Mouse (Mus musculus) hindbrain, embryonic 10.5 days (tissue): ENCODE results near the gene R3hdm1. TPM values are rescaled to one million over a fixed set of nuclear protein-coding genes. Genes with fewer than 3 reads are reported as not detected.
A peak's percentile ranks its signal among the peaks of the same experiment; 100 is the strongest.

Experiments
- DNase-seq: peaks from one replicate; pipeline ENCODE4 v3.0.0-alpha.2; 2017; ENCODE audit warnings: low spot score
- H3K27ac ChIP-seq: fragments of 300-500 bp; sonication (generic); 2 replicates; pipeline ENCODE4 v1.5.1; 2016; ENCODE audit warnings: mild to moderate bottlenecking, moderate library complexity
- H3K27me3 ChIP-seq: fragments of 300-500 bp; sonication (generic); 2 replicates; pipeline ENCODE4 v1.6.1; 2016; ENCODE audit warnings: mild to moderate bottlenecking; ENCODE audit not compliant: poor library complexity, insufficient read depth, severe bottlenecking
- H3K36me3 ChIP-seq: fragments of 300-500 bp; sonication (generic); 2 replicates; pipeline ENCODE4 v1.6.1; 2016; ENCODE audit warnings: mild to moderate bottlenecking, moderate library complexity
- H3K4me1 ChIP-seq: fragments of 300-500 bp; sonication (generic); replicated peaks from 2 replicates; pipeline ENCODE4 v1.6.1; 2016; ENCODE audit warnings: mild to moderate bottlenecking
- H3K4me3 ChIP-seq: fragments of 300-500 bp; sonication (generic); 2 replicates; pipeline ENCODE4 v1.5.1; 2016; ENCODE audit warnings: mild to moderate bottlenecking, moderate library complexity
- H3K9me3 ChIP-seq: fragments of 300-500 bp; sonication (generic); 2 replicates; pipeline ENCODE4 v1.6.1; 2016; ENCODE audit warnings: mild to moderate bottlenecking, moderate library complexity
- WGBS: fragments of 180-500 bp; shearing (Covaris S2); methylation state at CpG from one replicate; pipeline ENCODE4 v1.1.7; 2016; 5-methylcytosine and 5-hydroxymethylcytosine counted together
- microRNA counts: library from miRNA; unstranded; fragments of <30 nt; microRNA quantifications from one replicate; lab custom pipeline; 2017
- polyA plus RNA-seq: library from polyadenylated mRNA; unstranded; fragments of >200 nt; fragmentation: Nextera tagmentation; extraction: Ambion mirVana; gene quantifications from 2 replicates; pipeline ENCODE4 v1.2.1, GENCODE M21; 2016

Gene R3hdm1
- polyA plus RNA-seq, 1 experiment from 2014 or later, result 79.0 TPM

DNA sequence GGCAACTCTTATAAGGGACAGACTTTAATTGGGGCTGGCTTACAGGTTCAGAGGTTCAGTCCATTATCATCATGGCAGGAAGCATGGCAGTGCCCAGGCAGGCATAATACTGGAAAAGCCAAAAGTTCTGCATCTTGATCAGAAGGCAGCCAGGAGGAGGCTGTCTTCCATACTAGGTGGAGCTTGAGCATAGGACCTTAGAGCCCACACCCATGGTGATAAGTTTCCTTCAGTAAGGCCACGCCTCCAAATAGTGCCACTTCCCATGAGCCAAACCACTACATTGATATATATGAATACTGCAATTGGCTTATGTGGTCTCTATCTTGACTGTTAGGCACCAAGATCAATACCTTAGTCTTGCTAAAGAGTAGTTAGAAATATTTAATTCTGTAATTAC lies 172.8 kb downstream of the R3hdm1 start:
- H3K27ac ChIP-seq, result no peak overlapping the region
- DNase-seq, result no peak
- H3K36me3 ChIP-seq, result peaks cover 98% of the 10 kb centered on the region
- H3K27me3 ChIP-seq, result no peaks in the 10 kb centered on the region
- 88% methylated on average over 1 of the region's 1 CpGs for WGBS
- no peaks in the 10 kb centered on the region for H3K4me1 ChIP-seq
- no peak overlapping the region for H3K4me3 ChIP-seq
- no peaks in the 10 kb centered on the region for H3K9me3 ChIP-seq

DNA sequence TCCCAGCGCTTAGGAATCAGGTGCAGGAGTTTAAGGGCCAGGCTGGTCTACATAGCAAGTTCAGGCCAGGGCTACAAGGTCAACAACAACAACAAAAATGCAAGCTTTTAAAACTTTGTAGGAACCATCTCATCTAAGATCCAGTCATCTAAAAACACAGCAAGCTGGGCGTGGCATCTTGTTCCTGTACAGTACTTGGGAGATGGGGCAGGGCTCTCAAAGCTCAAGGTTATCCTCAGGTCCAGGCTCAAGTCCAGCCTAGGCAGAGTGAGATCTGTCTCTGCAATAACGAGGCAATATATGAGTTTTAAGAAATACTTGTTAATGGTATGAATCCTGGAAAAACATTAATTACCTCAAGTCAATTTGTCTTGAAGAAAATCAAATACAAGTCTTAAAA lies 175.5 kb downstream of the R3hdm1 start:
- Histone ChIP-seq H3K9me3 (no peaks in the 10 kb centered on the region), H3K27ac (no peak overlapping the region), H3K4me1 (no peaks in the 10 kb centered on the region), H3K4me3 (no peak overlapping the region), H3K36me3 (peaks cover 96% of the 10 kb centered on the region), H3K27me3 (no peaks in the 10 kb centered on the region)
- WGBS, result 91% methylated on average over 3 of the region's 3 CpGs
- no peak for DNase-seq

- no peaks in the 10 kb centered on the region for H3K4me1 ChIP-seq
- H3K27me3 ChIP-seq, result no peaks in the 10 kb centered on the region
- WGBS, result 92% methylated on average over 3 of the region's 3 CpGs
- no peak for DNase-seq
- H3K4me3 ChIP-seq, result no peak overlapping the region
- H3K9me3 ChIP-seq, result no peaks in the 10 kb centered on the region
- peaks cover 90% of the 10 kb centered on the region for H3K36me3 ChIP-seq
- H3K27ac ChIP-seq, result no peak overlapping the region
Observed at GRCm38 (mm10) chr1:128281753-128282152, 178.7 kb downstream of the R3hdm1 start.

DNA sequence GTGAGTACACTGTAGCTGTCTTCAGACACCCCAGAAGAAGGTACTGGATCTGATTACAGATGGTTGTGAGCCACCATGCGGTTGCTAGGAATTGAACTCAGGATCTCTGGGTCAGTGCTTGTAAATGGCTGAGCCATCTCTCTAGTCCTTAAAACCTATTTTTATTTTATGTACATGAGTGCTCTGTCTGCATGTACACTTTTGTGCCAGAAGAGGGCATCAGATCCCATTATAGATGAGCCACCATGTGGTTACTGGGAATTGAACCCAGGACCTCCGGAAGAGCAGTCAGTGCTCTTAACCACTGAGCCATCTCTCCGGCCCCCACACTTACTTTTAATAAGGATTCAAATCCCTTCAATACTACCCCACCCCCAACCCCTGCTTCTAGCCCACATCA lies 179.8 kb downstream of the R3hdm1 start:
- Histone ChIP-seq H3K4me1 (no peaks in the 10 kb centered on the region), H3K27me3 (no peaks in the 10 kb centered on the region), H3K9me3 (no peaks in the 10 kb centered on the region), H3K27ac (no peak overlapping the region), H3K36me3 (peaks cover 90% of the 10 kb centered on the region), H3K4me3 (no peak overlapping the region)
- no peak for DNase-seq
- 91% methylated on average over 3 of the region's 3 CpGs for WGBS

DNA sequence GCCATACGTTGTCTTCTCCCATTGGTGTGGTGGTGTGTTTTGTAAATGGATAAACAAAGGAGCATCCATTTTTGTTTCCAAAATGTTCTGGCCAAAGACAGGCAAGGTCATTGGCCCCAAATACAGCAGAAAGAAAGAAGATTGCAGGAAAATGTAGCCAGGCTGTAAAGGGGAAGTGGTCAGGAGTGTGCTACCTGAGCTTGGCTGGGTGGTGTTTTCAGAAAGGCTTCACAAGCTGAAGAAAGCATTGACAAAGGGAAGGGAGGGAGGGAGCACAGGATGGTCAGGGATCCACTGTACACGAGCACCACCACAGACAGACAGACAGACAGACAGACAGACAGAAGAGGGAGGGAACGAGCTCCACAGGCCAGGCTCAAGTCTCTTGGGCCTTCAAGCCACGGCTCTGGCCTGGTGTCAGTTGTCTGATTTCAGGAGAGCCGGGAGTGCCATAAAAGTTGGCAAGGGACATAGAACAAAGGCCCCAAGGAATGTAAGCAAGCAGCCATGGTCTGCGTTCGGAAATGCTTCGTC lies 181.1 kb downstream of the R3hdm1 start:
- WGBS, result 93% methylated on average over 8 of the region's 8 CpGs
- 0 out of 2 replicates have a peak, but pooled peaks cover 3% of the 10 kb centered on the region for H3K4me1 ChIP-seq
- no peak overlapping the region for H3K4me3 ChIP-seq
- no peaks in the 10 kb centered on the region for H3K9me3 ChIP-seq
- no peak overlapping the region for H3K27ac ChIP-seq
- H3K27me3 ChIP-seq, result no peaks in the 10 kb centered on the region
- peaks cover 84% of the 10 kb centered on the region for H3K36me3 ChIP-seq
- DNase-seq, result no peak

GRCm38 (mm10) chr1:128285136-128285535 lies 182.0 kb downstream of the R3hdm1 start:
- no peak for DNase-seq
- 0 out of 2 replicates have a peak, but pooled peaks cover 3% of the 10 kb centered on the region for H3K4me1 ChIP-seq
- WGBS, result 92% methylated on average over 9 of the region's 9 CpGs
- no peak overlapping the region for H3K27ac ChIP-seq
- peaks cover 75% of the 10 kb centered on the region for H3K36me3 ChIP-seq
- no peaks in the 10 kb centered on the region for H3K27me3 ChIP-seq
- H3K4me3 ChIP-seq, result no peak overlapping the region
- H3K9me3 ChIP-seq, result no peaks in the 10 kb centered on the region

MicroRNAs encoded within 50 kb of the gene (microRNA counts, 519-probe panel; counts per million panel counts)
- 1,255 counts per million, percentile 77 among the panel's probes with 10 or more counts for microRNA mmu-miR-128 (lab: Ali Mortazavi, UCI)

Other genes starting within 250 kb of the R3hdm1 start
- gene Map3k19, start 248.3 kb upstream of the R3hdm1 start, polyA plus RNA-seq, result 0.15 and 0.76 TPM in 2 replicates
- gene Rab3gap1, start 234.5 kb upstream of the R3hdm1 start, polyA plus RNA-seq, result 15.0 and 15.8 TPM in 2 replicates
- 10.4 and 15.6 TPM in 2 replicates for gene Zranb3, start 254 bp upstream of the R3hdm1 start, polyA plus RNA-seq
- gene Ubxn4, start 140.7 kb downstream of the R3hdm1 start, polyA plus RNA-seq, result 57.8 and 58.4 TPM in 2 replicates
- 0.05 and 0.11 TPM in 2 replicates for gene Lct, start 225.0 kb downstream of the R3hdm1 start, polyA plus RNA-seq